Mouse (Mus musculus): ENCODE data around the gene Defb23. TPM values are rescaled to one million over a fixed set of nuclear protein-coding genes. Genes with fewer than 3 reads are reported as not detected.

Gene Defb23
- polyA plus RNA-seq, 1 experiment from 2014 or later: not detected

Other genes with a start within 250 kb of the Defb23 start
- gene Csnk2a1, start 237.8 kb downstream of the Defb23 start, polyA plus RNA-seq (2015; fragmentation: Nextera tagmentation; extraction: Ambion mirVana): 99.4 and 109 TPM in 2 replicates
- gene Tbc1d20, start 170.8 kb downstream of the Defb23 start, polyA plus RNA-seq (2015; fragmentation: Nextera tagmentation; extraction: Ambion mirVana): 47.1 and 47.7 TPM in 2 replicates
- gene Rbck1, start 132.0 kb downstream of the Defb23 start, polyA plus RNA-seq (2015; fragmentation: Nextera tagmentation; extraction: Ambion mirVana): 83.3 and 86.9 TPM in 2 replicates
- gene Trib3, start 120.6 kb downstream of the Defb23 start, polyA plus RNA-seq (2015; fragmentation: Nextera tagmentation; extraction: Ambion mirVana): 1.5 and 2.2 TPM in 2 replicates
- 4.4 and 4.6 TPM in 2 replicates for gene Nrsn2, start 88.0 kb downstream of the Defb23 start, polyA plus RNA-seq (2015; fragmentation: Nextera tagmentation; extraction: Ambion mirVana)
- gene Sox12, start 66.6 kb downstream of the Defb23 start, polyA plus RNA-seq (2015; fragmentation: Nextera tagmentation; extraction: Ambion mirVana): 11.3 and 11.9 TPM in 2 replicates
- 45.5 and 48.6 TPM in 2 replicates for gene Zcchc3, start 49.6 kb downstream of the Defb23 start, polyA plus RNA-seq (2015; fragmentation: Nextera tagmentation; extraction: Ambion mirVana)
- 0.18 and 0.19 TPM in 2 replicates for gene 6820408C15Rik, start 49.0 kb downstream of the Defb23 start, polyA plus RNA-seq (2015; fragmentation: Nextera tagmentation; extraction: Ambion mirVana)
- gene Defb20, start 12.4 kb upstream of the Defb23 start, polyA plus RNA-seq (2015; fragmentation: Nextera tagmentation; extraction: Ambion mirVana): not detected in 2 replicates
- not detected in 2 replicates for gene Defb22, start 25.5 kb upstream of the Defb23 start, polyA plus RNA-seq (2015; fragmentation: Nextera tagmentation; extraction: Ambion mirVana)
- not detected in 2 replicates for gene Defb26, start 47.1 kb upstream of the Defb23 start, polyA plus RNA-seq (2015; fragmentation: Nextera tagmentation; extraction: Ambion mirVana)
- gene Defb28, start 53.6 kb upstream of the Defb23 start, polyA plus RNA-seq (2015; fragmentation: Nextera tagmentation; extraction: Ambion mirVana): not detected in 2 replicates
- not detected in 2 replicates for gene Defb29, start 75.5 kb upstream of the Defb23 start, polyA plus RNA-seq (2015; fragmentation: Nextera tagmentation; extraction: Ambion mirVana)
- gene Gm17416, start 104.7 kb upstream of the Defb23 start, polyA plus RNA-seq (2015; fragmentation: Nextera tagmentation; extraction: Ambion mirVana): not detected in 2 replicates
- not detected in 2 replicates for gene Defb21, start 108.1 kb upstream of the Defb23 start, polyA plus RNA-seq (2015; fragmentation: Nextera tagmentation; extraction: Ambion mirVana)
- not detected in 2 replicates for gene Defb19, start 115.7 kb upstream of the Defb23 start, polyA plus RNA-seq (2015; fragmentation: Nextera tagmentation; extraction: Ambion mirVana)
- gene Defb45, start 134.8 kb upstream of the Defb23 start, polyA plus RNA-seq (2015; fragmentation: Nextera tagmentation; extraction: Ambion mirVana): not detected in 2 replicates
- gene Defb36, start 139.7 kb upstream of the Defb23 start, polyA plus RNA-seq (2015; fragmentation: Nextera tagmentation; extraction: Ambion mirVana): not detected in 2 replicates
- 2.0 TPM in 1 of 2 replicates, not detected in the other for gene Defb25, start 158.4 kb upstream of the Defb23 start, polyA plus RNA-seq (2015; fragmentation: Nextera tagmentation; extraction: Ambion mirVana)
- gene Rem1, start 162.3 kb upstream of the Defb23 start, polyA plus RNA-seq (2015; fragmentation: Nextera tagmentation; extraction: Ambion mirVana): 2.1 and 2.9 TPM in 2 replicates
- 156 and 159 TPM in 2 replicates for gene H13, start 204.8 kb upstream of the Defb23 start, polyA plus RNA-seq (2015; fragmentation: Nextera tagmentation; extraction: Ambion mirVana)
- gene Mcts2, start 222.4 kb upstream of the Defb23 start, polyA plus RNA-seq (2015; fragmentation: Nextera tagmentation; extraction: Ambion mirVana): 29.2 and 30.0 TPM in 2 replicates

Measured in limb, embryonic 13.5 days (tissue).